27 mouse cellular contexts compared by ENCODE assay signal in genomic region chr4:141817706-141818105, GRCm38 (mm10). TPM values are rescaled to one million over a fixed set of nuclear protein-coding genes. Genes with fewer than 3 reads are reported as not detected.
DNase-seq lines count a peak whose midpoint lies in the region; ATAC-seq and TF ChIP-seq lines count a peak whose summit lies in the region.
"Had no signal": no experiment of that assay in that cellular context is flagged by ENCODE, and none has a peak within 500 bp of the region (broad histone marks: within the 10 kb centered on the region; RNA-seq: fewer than 3 reads in every experiment).

No protein-coding gene starts in this region.

- H3K4me2 ChIP-seq in forebrain, embryonic 15.5 days (replicated peaks): no peak overlapping the region
- H3K4me2 ChIP-seq: embryonic facial prominence, embryonic 13.5 days; embryonic facial prominence, embryonic 15.5 days; forebrain, embryonic 13.5 days had no signal

- H3K4me3 ChIP-seq in forebrain, embryonic 10.5 days: no peak overlapping the region
- no peak overlapping the region for H3K4me3 ChIP-seq in forebrain, embryonic 15.5 days
- H3K4me3 ChIP-seq in layer of hippocampus, adult 2 months: no peak overlapping the region
- H3K4me3 ChIP-seq: embryonic facial prominence, embryonic 13.5 days; embryonic facial prominence, embryonic 15.5 days; erythroblast, embryonic 14.5 days; forebrain, embryonic 13.5 days had no signal

- H3K9me3 ChIP-seq in forebrain, embryonic 10.5 days: no peaks in the 10 kb centered on the region
- no peaks in the 10 kb centered on the region for H3K9me3 ChIP-seq in forebrain, embryonic 15.5 days
- H3K9me3 ChIP-seq: embryonic facial prominence, embryonic 13.5 days; embryonic facial prominence, embryonic 15.5 days; forebrain, embryonic 13.5 days had no signal

- no peak overlapping the region for H3K9ac ChIP-seq in forebrain, embryonic 15.5 days (replicated peaks)
- H3K9ac ChIP-seq: embryonic facial prominence, embryonic 13.5 days; embryonic facial prominence, embryonic 15.5 days; forebrain, embryonic 13.5 days had no signal

- no peak for ATAC-seq in forebrain, embryonic 15.5 days (replicated peaks)
- ATAC-seq: forebrain, embryonic 13.5 days; forebrain, embryonic 16.5 days had no signal

- peak overlapping the region; percentile 40; the same call in 1 of the 2 replicates for H3K27ac ChIP-seq in forebrain, embryonic 10.5 days
- no peak overlapping the region for H3K27ac ChIP-seq in forebrain, embryonic 15.5 days (replicated peaks)
- H3K27ac ChIP-seq in layer of hippocampus, adult 2 months: peak overlapping the region; percentile 77; the same call in 1 of the 2 replicates
- H3K27ac ChIP-seq: embryonic facial prominence, embryonic 15.5 days; forebrain, embryonic 13.5 days had no signal

- no peak for TF ChIP-seq CTCF in layer of hippocampus, adult 2 months (conservative IDR thresholded peaks at IDR 0.05)

- H3K27me3 ChIP-seq in forebrain, embryonic 10.5 days (ENCODE audit: poor library complexity, severe bottlenecking): no peaks in the 10 kb centered on the region
- H3K27me3 ChIP-seq in forebrain, embryonic 15.5 days: no peaks in the 10 kb centered on the region
- H3K27me3 ChIP-seq: embryonic facial prominence, embryonic 13.5 days; embryonic facial prominence, embryonic 15.5 days; forebrain, embryonic 13.5 days had no signal

- WGBS in forebrain, embryonic 10.5 days: 51% methylated on average over 10 of the region's 10 CpGs
- WGBS in forebrain, embryonic 15.5 days: 50% methylated on average over 10 of the region's 10 CpGs

- H3K4me1 ChIP-seq in forebrain, embryonic 10.5 days: peaks cover 20% of the 10 kb centered on the region
- no peaks in the 10 kb centered on the region for H3K4me1 ChIP-seq in forebrain, embryonic 15.5 days
- H3K4me1 ChIP-seq: embryonic facial prominence, embryonic 15.5 days; forebrain, embryonic 13.5 days had no signal

- H3K36me3 ChIP-seq in forebrain, embryonic 10.5 days (replicated peaks): peaks cover 35% of the 10 kb centered on the region
- 0 out of 2 replicates have a peak, but pooled peaks cover 5% of the 10 kb centered on the region for H3K36me3 ChIP-seq in forebrain, embryonic 15.5 days

- no peak for DNase-seq in forebrain, embryonic 10.5 days (ENCODE audit: extremely low spot score, low spot score)
- no peak for DNase-seq in layer of hippocampus, adult 2 months (ENCODE audit: low spot score in 2 of 2)
- DNase-seq in layer of hippocampus, adult 9-11 months: no peak
- DNase-seq in urinary bladder, postnatal 10 days (ENCODE audit: low spot score): peak; percentile 5
- DNase-seq in urinary bladder, adult 18-20 months (ENCODE audit: low spot score in 2 of 2): no peak
- DNase-seq: adrenal gland, adult 2 months; adrenal gland, postnatal 10 days; adrenal gland, postnatal 25 days; cerebellum, adult 11 months; cerebellum, adult 18-20 months; cerebellum, adult 8-10 months; cerebellum, adult 9-11 months; cerebellum, postnatal 14 days; cerebellum, postnatal 36 days had no signal

RNA-seq across cellular contexts. Expression of gene Cela2a, which starts 8.3 kb away (rescaled TPM):
- polyA plus RNA-seq in forebrain, embryonic 10.5 days (2016; fragmentation: Nextera tagmentation; extraction: Ambion mirVana): not detected in 2 replicates
- not detected in 2 replicates for polyA plus RNA-seq in forebrain, embryonic 15.5 days (2015; fragmentation: Nextera tagmentation; extraction: Ambion mirVana)
- not detected for total RNA-seq in layer of hippocampus, adult 2 months (2021)
- total RNA-seq: adrenal gland, adult 2 months; adrenal gland, postnatal 10 days; common myeloid progenitor, adult 5-6 weeks; MEL had no signal
- polyA plus RNA-seq: C2C12; embryonic facial prominence, embryonic 11.5 days; embryonic facial prominence, embryonic 13.5 days; embryonic facial prominence, embryonic 15.5 days; erythroblast, embryonic 14.5 days; forebrain, embryonic 11.5 days; forebrain, embryonic 16.5 days had no signal

RNA-seq across cellular contexts. Expression of gene Casp9, which starts 24.3 kb away (rescaled TPM):
- polyA plus RNA-seq in forebrain, embryonic 10.5 days (2016; fragmentation: Nextera tagmentation; extraction: Ambion mirVana): 23.4 and 24.8 TPM in 2 replicates
- 14.9 and 18.2 TPM in 2 replicates for polyA plus RNA-seq in forebrain, embryonic 15.5 days (2015; fragmentation: Nextera tagmentation; extraction: Ambion mirVana)
- 10 to 100 TPM; 25.2 to 25.6 TPM for total RNA-seq in layer of hippocampus, adult 2 months (2021)

RNA-seq across cellular contexts. Expression of gene Dnajc16, which starts 27.0 kb away (rescaled TPM):
- 4.8 TPM in 2 replicates for polyA plus RNA-seq in forebrain, embryonic 10.5 days (2016; fragmentation: Nextera tagmentation; extraction: Ambion mirVana)
- polyA plus RNA-seq in forebrain, embryonic 15.5 days (2015; fragmentation: Nextera tagmentation; extraction: Ambion mirVana): 5.2 and 5.3 TPM in 2 replicates
- 10 to 100 TPM; 45.3 to 45.4 TPM for total RNA-seq in layer of hippocampus, adult 2 months (2021)

RNA-seq across cellular contexts. Expression of gene Ctrc, which starts 28.5 kb away (rescaled TPM):
- not detected in 2 replicates for polyA plus RNA-seq in forebrain, embryonic 10.5 days (2016; fragmentation: Nextera tagmentation; extraction: Ambion mirVana)
- not detected in 2 replicates for polyA plus RNA-seq in forebrain, embryonic 15.5 days (2015; fragmentation: Nextera tagmentation; extraction: Ambion mirVana)
- total RNA-seq in layer of hippocampus, adult 2 months (2021): not detected
- total RNA-seq: adrenal gland, adult 2 months; adrenal gland, postnatal 10 days; adrenal gland, postnatal 25 days; common myeloid progenitor, adult 5-6 weeks; ES-E14; MEL had no signal
- polyA plus RNA-seq: adrenal gland, adult 2 months; brain, embryonic 14.5 days; C2C12; embryonic facial prominence, embryonic 11.5 days; embryonic facial prominence, embryonic 13.5 days; embryonic facial prominence, embryonic 15.5 days; erythroblast, embryonic 14.5 days; forebrain, embryonic 11.5 days; forebrain, embryonic 13.5 days; forebrain, embryonic 16.5 days had no signal

RNA-seq across cellular contexts. Expression of gene Efhd2, which starts 57.0 kb away (rescaled TPM):
- polyA plus RNA-seq in forebrain, embryonic 10.5 days (2016; fragmentation: Nextera tagmentation; extraction: Ambion mirVana): 39.5 and 41.5 TPM in 2 replicates
- 82.8 and 84.3 TPM in 2 replicates for polyA plus RNA-seq in forebrain, embryonic 15.5 days (2015; fragmentation: Nextera tagmentation; extraction: Ambion mirVana)
- total RNA-seq in layer of hippocampus, adult 2 months (2021): 100 to 1,000 TPM; 139 to 140 TPM
